Mouse (Mus musculus) ES-E14 (cell line): ENCODE results near the gene Magi3.

Source experiments
- CHD2 ChIP-seq: IDR thresholded peaks from 2 replicates; pipeline ENCODE4 v1.6.1; 2014; ENCODE audit warnings: mild to moderate bottlenecking, low read depth, low read length, inconsistent platforms
- HCFC1 ChIP-seq: IDR thresholded peaks from 2 replicates; pipeline ENCODE4 v1.6.1; 2012; ENCODE audit warnings: low read length, inconsistent platforms, borderline replicate concordance; ENCODE audit not compliant: insufficient read depth
- MAFK ChIP-seq: IDR thresholded peaks from 2 replicates; pipeline ENCODE4 v1.6.1; 2014; ENCODE audit warnings: mild to moderate bottlenecking, low read depth, low read length, inconsistent platforms; ENCODE audit not compliant: insufficient read depth
- ZC3H11A ChIP-seq: IDR thresholded peaks from 2 replicates; pipeline ENCODE4 v1.6.1; 2012; ENCODE audit warnings: low read depth, mild to moderate bottlenecking, inconsistent platforms, low read length, borderline replicate concordance
- ZNF384 ChIP-seq: IDR thresholded peaks from 2 replicates; pipeline ENCODE4 v1.6.1; 2012; ENCODE audit warnings: low read depth, low read length, inconsistent platforms

DNA sequence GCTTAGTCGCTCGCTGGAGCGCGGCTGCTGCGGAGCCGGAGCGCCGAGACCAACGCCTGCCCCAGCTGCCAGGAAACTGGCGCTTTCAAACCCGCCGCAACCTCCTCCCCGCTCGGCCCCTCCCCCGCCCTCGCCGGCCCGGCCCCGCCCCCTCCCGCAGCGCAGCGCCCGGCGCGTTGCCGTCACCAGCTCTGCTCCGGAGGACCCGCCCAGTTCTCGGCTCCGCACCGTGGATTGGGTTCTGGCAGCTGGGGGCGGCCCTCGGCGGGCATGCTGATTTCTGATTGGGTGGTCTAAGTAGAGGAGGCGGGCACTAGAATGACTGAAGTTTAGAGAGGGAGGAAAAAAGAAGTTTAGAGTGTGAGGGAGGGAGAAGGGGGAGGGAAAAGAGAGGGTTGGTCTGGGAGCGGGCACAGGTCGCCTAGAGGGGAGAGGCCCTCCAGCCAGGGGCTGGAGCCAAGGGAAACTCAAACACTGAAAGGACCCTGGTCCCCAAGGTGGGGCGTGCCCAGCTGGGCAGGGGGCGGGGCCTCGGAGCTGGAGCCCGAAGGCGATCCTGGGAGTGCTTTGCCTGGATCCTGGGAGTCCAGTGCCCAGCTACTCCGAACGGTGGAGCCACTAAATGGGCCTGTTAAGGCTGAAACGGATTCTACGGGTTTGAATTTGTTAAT lies at the start of gene Magi3:
- TF ChIP-seq ZC3H11A (no peak), MAFK (no peak), ZNF384 (no peak), CHD2 (no peak), HCFC1 (0 out of 2 replicates have a peak, but pooled peaks have one; percentile 0)
